Mouse (Mus musculus): ENCODE results near the gene Aqp9.
"Not testable (repeated sequence)": the region's sequence is repeated elsewhere in the genome, so short reads cannot be mapped to it uniquely, and the experiment has no call there.

Aqp9 gene

GRCm38 (mm10) chr9:71137267-71137945, 31.1 kb downstream of the Aqp9 start:
- DNase-seq, result no peak

GRCm38 (mm10) chr9:71135073-71135472, 33.4 kb downstream of the Aqp9 start:
- no peak for DNase-seq

GRCm38 (mm10) chr9:71133190-71133589, 35.3 kb downstream of the Aqp9 start:
- no peak for DNase-seq

- DNase-seq, result no peak
Observed at GRCm38 (mm10) chr9:71131822-71132221, 36.7 kb downstream of the Aqp9 start.

- peak; percentile 36 for DNase-seq
Observed at GRCm38 (mm10) chr9:71128911-71129310, 39.6 kb downstream of the Aqp9 start.

- no peak for DNase-seq
Observed at GRCm38 (mm10) chr9:71126205-71126604, 42.3 kb downstream of the Aqp9 start.

- not testable (repeated sequence) for DNase-seq
Observed at GRCm38 (mm10) chr9:71123095-71123494, 45.4 kb downstream of the Aqp9 start.

- DNase-seq, result no peak
Observed at GRCm38 (mm10) chr9:71120924-71121323, 47.6 kb downstream of the Aqp9 start.

GRCm38 (mm10) chr9:71113166-71113565, 55.3 kb downstream of the Aqp9 start:
- DNase-seq, result peak; percentile 8

GRCm38 (mm10) chr9:71103521-71103920, 65.0 kb downstream of the Aqp9 start:
- DNase-seq, result no peak

- DNase-seq, result no peak
Observed at GRCm38 (mm10) chr9:71094066-71094465, 74.4 kb downstream of the Aqp9 start.

- peak; percentile 26 for DNase-seq
Observed at GRCm38 (mm10) chr9:71092038-71092437, 76.4 kb downstream of the Aqp9 start.

- no peak for DNase-seq
Observed at GRCm38 (mm10) chr9:71079201-71079600, 89.3 kb downstream of the Aqp9 start.

GRCm38 (mm10) chr9:71077251-71077825, 91.1 kb downstream of the Aqp9 start:
- peak; percentile 0 for DNase-seq

GRCm38 (mm10) chr9:71076201-71076648, 92.3 kb downstream of the Aqp9 start:
- peak; percentile 1 for DNase-seq

GRCm38 (mm10) chr9:71073831-71074230, 94.7 kb downstream of the Aqp9 start:
- DNase-seq, result peak; percentile 42

GRCm38 (mm10) chr9:71073076-71073475, 95.4 kb downstream of the Aqp9 start:
- DNase-seq, result no peak

- no peak for DNase-seq
Observed at GRCm38 (mm10) chr9:71072502-71072901, 96.0 kb downstream of the Aqp9 start.

- DNase-seq, result no peak
Observed at GRCm38 (mm10) chr9:71071581-71072330, 96.7 kb downstream of the Aqp9 start.

- no peak for DNase-seq
Observed at GRCm38 (mm10) chr9:71070628-71071027, 97.9 kb downstream of the Aqp9 start.

- DNase-seq, result no peak
Observed at GRCm38 (mm10) chr9:71068866-71069390, 99.6 kb downstream of the Aqp9 start.

GRCm38 (mm10) chr9:71067156-71067555, 101.3 kb downstream of the Aqp9 start:
- DNase-seq, result no peak

- no peak for DNase-seq
Observed at GRCm38 (mm10) chr9:71066491-71066890, 102.0 kb downstream of the Aqp9 start.
